Mouse (Mus musculus) C2C12 (cell line): ENCODE data around the gene Dedd2.

ENCODE experiments used
- CEBPB ChIP-seq: IDR thresholded peaks from one replicate; pipeline ENCODE4 v1.6.1; 2011; ENCODE audit warnings: low read depth, mild to moderate bottlenecking, control low read depth, moderate library complexity
- CTCF ChIP-seq: IDR thresholded peaks from one replicate; pipeline ENCODE4 v1.5.1; 2011; ENCODE audit not compliant: control insufficient read depth, insufficient read depth, insufficient read length
- MAX ChIP-seq: IDR thresholded peaks from one replicate; pipeline ENCODE4 v1.6.1; 2011; ENCODE audit warnings: mild to moderate bottlenecking, control low read depth
- MYOD1 ChIP-seq: IDR thresholded peaks from one replicate; pipeline ENCODE4 v1.6.1; 2011; ENCODE audit warnings: low read depth; ENCODE audit not compliant: control insufficient read depth, insufficient read length

- TF ChIP-seq MAX = no peak
- TF ChIP-seq CTCF = no peak
- no peak for TF ChIP-seq CEBPB
- TF ChIP-seq MYOD1 = no peak
Observed at GRCm38 (mm10) chr7:25221102-25221883, 878 bp upstream of the Dedd2 start, which contains the start of gene Zfp526.
